28 mouse cellular contexts compared by ENCODE assay signal in the genomic region with DNA sequence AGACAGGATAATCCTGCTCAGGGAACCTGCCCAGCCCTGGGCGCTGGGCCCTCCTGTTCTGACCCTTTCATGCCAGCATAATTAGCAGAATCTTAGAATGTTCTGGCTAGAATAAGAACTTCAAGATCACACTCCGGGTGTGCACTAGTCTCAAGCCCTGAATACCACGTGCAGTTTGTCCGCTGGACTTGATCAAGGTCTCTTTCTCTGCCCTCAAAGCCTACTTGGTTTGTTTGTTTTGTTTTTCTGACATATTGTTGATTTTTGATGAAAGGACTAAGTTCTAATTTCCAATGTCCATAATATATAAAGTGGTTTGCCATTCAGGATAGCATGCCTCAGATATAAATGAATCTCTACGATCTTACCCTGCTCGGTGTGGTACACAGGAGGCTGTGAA. TPM values are rescaled to one million over a fixed set of nuclear protein-coding genes. Genes with fewer than 3 reads are reported as not detected.
"Had no signal": no experiment of that assay in that cellular context is flagged by ENCODE, and none has a peak within 500 bp of the region (broad histone marks: within the 10 kb centered on the region; RNA-seq: fewer than 3 reads in every experiment).

A gene (minus strand): TSS at position 101 of the 400 bp plus-strand sequence.

- H3K4me3 ChIP-seq: embryonic facial prominence, embryonic 10.5 days; embryonic facial prominence, embryonic 12.5 days; embryonic facial prominence, embryonic 13.5 days; embryonic facial prominence, embryonic 15.5 days; erythroblast, embryonic 14.5 days; forebrain, embryonic 10.5 days; forebrain, embryonic 12.5 days; forebrain, embryonic 13.5 days; forebrain, embryonic 15.5 days; gastrocnemius, adult 2 months; heart, adult 2 months had no signal

- H3K9me3 ChIP-seq: embryonic facial prominence, embryonic 10.5 days; embryonic facial prominence, embryonic 12.5 days; embryonic facial prominence, embryonic 13.5 days; embryonic facial prominence, embryonic 15.5 days; forebrain, embryonic 10.5 days; forebrain, embryonic 12.5 days; forebrain, embryonic 13.5 days; forebrain, embryonic 15.5 days had no signal

- DNase-seq: cerebellum, adult 8-10 months; cerebellum, adult 9-10 months; cerebellum, adult 9-11 months; cerebellum, postnatal 25 days; cerebellum, postnatal 36 days; embryo, embryonic 11 days; forebrain, postnatal 0 days; gastrocnemius, adult 2 months; gastrocnemius, postnatal 10 days; gastrocnemius, postnatal 14 days; gastrocnemius, postnatal 25 days; gastrocnemius, postnatal 36 days; heart, adult 18-20 months; heart, adult 2 months had no signal

- H3K4me1 ChIP-seq: forebrain, embryonic 10.5 days; forebrain, embryonic 12.5 days; forebrain, embryonic 13.5 days; forebrain, embryonic 15.5 days had no signal

- ATAC-seq: forebrain, embryonic 13.5 days; forebrain, embryonic 14.5 days; forebrain, embryonic 15.5 days; forebrain, embryonic 16.5 days; forebrain, postnatal 0 days had no signal

- H3K36me3 ChIP-seq: embryonic facial prominence, embryonic 10.5 days; embryonic facial prominence, embryonic 12.5 days; embryonic facial prominence, embryonic 13.5 days; embryonic facial prominence, embryonic 15.5 days; forebrain, embryonic 10.5 days; forebrain, embryonic 12.5 days; forebrain, embryonic 15.5 days had no signal

- H3K27ac ChIP-seq: embryonic facial prominence, embryonic 10.5 days; embryonic facial prominence, embryonic 12.5 days; embryonic facial prominence, embryonic 13.5 days; embryonic facial prominence, embryonic 15.5 days; forebrain, embryonic 10.5 days; forebrain, embryonic 12.5 days; forebrain, embryonic 13.5 days; forebrain, embryonic 15.5 days; gastrocnemius, adult 2 months; heart, adult 2 months had no signal

- H3K4me2 ChIP-seq: embryonic facial prominence, embryonic 12.5 days; embryonic facial prominence, embryonic 13.5 days; embryonic facial prominence, embryonic 15.5 days; forebrain, embryonic 12.5 days; forebrain, embryonic 13.5 days; forebrain, embryonic 15.5 days had no signal

- H3K27me3 ChIP-seq: embryonic facial prominence, embryonic 12.5 days; embryonic facial prominence, embryonic 13.5 days; embryonic facial prominence, embryonic 15.5 days; forebrain, embryonic 12.5 days; forebrain, embryonic 13.5 days; forebrain, embryonic 15.5 days had no signal

- H3K9ac ChIP-seq: embryonic facial prominence, embryonic 12.5 days; embryonic facial prominence, embryonic 13.5 days; embryonic facial prominence, embryonic 15.5 days; forebrain, embryonic 12.5 days; forebrain, embryonic 13.5 days; forebrain, embryonic 15.5 days; forebrain, postnatal 0 days had no signal

RNA-seq across cellular contexts. Expression of the gene that starts here (rescaled TPM):
- polyA plus RNA-seq: embryonic facial prominence, embryonic 10.5 days; embryonic facial prominence, embryonic 11.5 days; embryonic facial prominence, embryonic 12.5 days; embryonic facial prominence, embryonic 13.5 days; embryonic facial prominence, embryonic 14.5 days; embryonic facial prominence, embryonic 15.5 days; erythroblast, embryonic 14.5 days; forebrain, embryonic 10.5 days; forebrain, embryonic 11.5 days; forebrain, embryonic 12.5 days; forebrain, embryonic 13.5 days; forebrain, embryonic 14.5 days; forebrain, embryonic 15.5 days; forebrain, embryonic 16.5 days; heart, adult 2 months had no signal
